Mouse (Mus musculus): ENCODE results near the gene Baiap2l2. TPM values are rescaled to one million over a fixed set of nuclear protein-coding genes. Genes with fewer than 3 reads are reported as not detected.
"Not testable (repeated sequence)": the region's sequence is repeated elsewhere in the genome, so short reads cannot be mapped to it uniquely, and the experiment has no call there.

Gene Baiap2l2
- polyA plus RNA-seq, 2 experiments from 2014 or later, result 0.66 TPM; not detected in 1

GRCm38 (mm10) chr15:79261095-79261725 is 24.1 kb downstream of the Baiap2l2 start:
- ATAC-seq, result no peak

GRCm38 (mm10) chr15:79258521-79258920 is 26.8 kb downstream of the Baiap2l2 start:
- ATAC-seq, result no peak

- no peak for ATAC-seq
Measured at GRCm38 (mm10) chr15:79254661-79255060, 30.7 kb downstream of the Baiap2l2 start, which contains the start of gene Slc16a8. Slc16a8 (minus strand) TSS chr15:79254761.

- no peak for ATAC-seq
Measured at GRCm38 (mm10) chr15:79252580-79252979, 32.8 kb downstream of the Baiap2l2 start.

- ATAC-seq, result no peak
Measured at GRCm38 (mm10) chr15:79251781-79252491, 33.4 kb downstream of the Baiap2l2 start.

- no peak for ATAC-seq
Measured at GRCm38 (mm10) chr15:79251168-79251567, 34.2 kb downstream of the Baiap2l2 start.

- no peak for ATAC-seq
Measured at GRCm38 (mm10) chr15:79250236-79250635, 35.1 kb downstream of the Baiap2l2 start.

- ATAC-seq, result no peak
Measured at GRCm38 (mm10) chr15:79245321-79245720, 40.0 kb downstream of the Baiap2l2 start.

GRCm38 (mm10) chr15:79244071-79244893 is 41.1 kb downstream of the Baiap2l2 start:
- no peak for ATAC-seq

GRCm38 (mm10) chr15:79243234-79244042 is 41.9 kb downstream of the Baiap2l2 start:
- ATAC-seq, result peak; percentile 98

GRCm38 (mm10) chr15:79242574-79243233 is 42.6 kb downstream of the Baiap2l2 start:
- ATAC-seq, result no peak

GRCm38 (mm10) chr15:79238036-79238435 is 47.3 kb downstream of the Baiap2l2 start:
- no peak for ATAC-seq

- ATAC-seq, result no peak
Measured at GRCm38 (mm10) chr15:79235268-79235667, 50.1 kb downstream of the Baiap2l2 start.

- ATAC-seq, result peak; percentile 79
Measured at GRCm38 (mm10) chr15:79229058-79229821, 56.1 kb downstream of the Baiap2l2 start, which contains the start of the genes Pick1 and Gm49486. Pick1 (plus strand) TSS chr15:79229173. Gm49486 (plus strand) TSS chr15:79229391.

GRCm38 (mm10) chr15:79225780-79226179 is 59.6 kb downstream of the Baiap2l2 start:
- ATAC-seq, result not testable (repeated sequence)

GRCm38 (mm10) chr15:79224685-79225084 is 60.7 kb downstream of the Baiap2l2 start:
- peak; percentile 44 for ATAC-seq

GRCm38 (mm10) chr15:79223641-79224040 is 61.7 kb downstream of the Baiap2l2 start:
- no peak for ATAC-seq

GRCm38 (mm10) chr15:79219572-79219971 is 65.8 kb downstream of the Baiap2l2 start:
- no peak for ATAC-seq

- no peak for ATAC-seq
Measured at GRCm38 (mm10) chr15:79216191-79216590, 69.1 kb downstream of the Baiap2l2 start.

- no peak for ATAC-seq
Measured at GRCm38 (mm10) chr15:79213591-79213990, 71.7 kb downstream of the Baiap2l2 start.

Data from activated CD4-positive, CD25-positive, alpha-beta regulatory T cell, adult 4 months (primary cell).